Mouse (Mus musculus): ENCODE results near the gene Hcrt. TPM values are rescaled to one million over a fixed set of nuclear protein-coding genes. Genes with fewer than 3 reads are reported as not detected.
A peak's percentile ranks its signal among the peaks of the same experiment; 100 is the strongest.

Hcrt gene
- polyA plus RNA-seq, 1 experiment from 2014 or later = not detected

DNA sequence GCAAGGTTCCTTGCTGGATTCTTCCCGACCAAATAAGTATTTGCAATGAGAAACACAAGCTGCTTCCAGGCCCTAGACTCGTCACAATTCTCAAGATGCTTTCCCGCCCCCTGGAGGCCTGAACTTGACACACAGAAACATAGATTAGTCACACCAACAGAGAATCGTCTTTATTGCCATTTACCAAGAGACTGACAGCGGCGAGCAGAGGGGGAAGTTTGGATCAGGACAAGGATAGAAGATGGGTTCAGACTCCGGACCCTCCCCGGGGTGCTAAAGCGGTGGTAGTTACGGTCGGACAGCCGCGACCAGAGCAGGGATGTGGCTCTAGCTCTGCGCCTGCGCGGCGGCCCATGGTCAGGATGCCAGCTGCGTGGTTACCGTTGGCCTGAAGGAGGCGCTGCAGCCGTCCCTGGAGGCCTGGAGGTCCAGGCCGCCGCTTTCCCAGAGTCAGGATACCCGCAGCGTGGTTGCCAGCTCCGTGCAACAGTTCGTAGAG is 1.1 kb downstream of the Hcrt start:
- Histone ChIP-seq H3K9me3 (no peaks in the 10 kb centered on the region), H3K27ac (no peak overlapping the region), H3K4me1 (peaks cover 10% of the 10 kb centered on the region), H3K36me3 (no peaks in the 10 kb centered on the region), H3K9ac (no peak overlapping the region; the same call in 1 of the 2 replicates), H3K4me2 (peak overlapping the region; percentile 78), H3K27me3 (replicated peaks) (peaks cover 23% of the 10 kb centered on the region), H3K4me3 (replicated peaks) (peak overlapping the region; percentile 46)
- under 1% methylated on average over 27 of the region's 27 CpGs for WGBS
- peak; percentile 57; the same call in 1 of the 2 replicates for ATAC-seq (ENCODE audit: insufficient read depth, low FRiP score, low read depth)

DNA sequence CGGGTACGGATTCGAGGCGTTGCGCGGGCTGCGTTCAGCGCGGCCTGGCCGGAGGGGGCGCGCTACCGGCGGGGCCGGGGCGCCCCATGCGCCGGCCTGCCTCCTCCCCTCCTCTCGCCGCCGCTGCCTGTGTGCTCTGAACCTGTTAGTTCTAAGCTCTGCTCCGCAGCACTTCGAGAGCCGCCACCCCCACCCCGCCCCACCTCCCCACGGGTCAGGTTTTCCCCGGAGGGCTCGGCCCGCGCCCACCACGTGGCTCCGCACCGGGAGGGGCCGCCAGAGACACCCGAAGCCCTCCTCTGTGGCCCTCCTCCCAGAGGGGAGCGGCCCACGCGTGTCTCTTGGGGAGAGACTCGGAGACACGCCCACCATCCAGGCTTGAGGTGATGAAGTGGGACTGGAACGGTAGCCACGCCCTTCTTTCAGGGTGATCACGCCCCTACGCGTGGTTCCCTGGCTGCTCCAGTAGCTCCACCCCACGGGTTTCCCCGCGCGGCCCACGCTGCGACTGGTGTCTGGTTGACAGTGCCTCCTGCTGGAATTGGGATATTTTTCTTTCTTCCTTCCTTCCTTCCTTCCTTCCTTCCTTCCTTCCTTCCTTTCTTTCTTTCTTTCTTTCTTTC is 3.0 kb downstream of the Hcrt start, which contains the start of gene Kcnh4:
Kcnh4 (minus strand) TSS at position 332 of the 623 bp plus-strand sequence.
- Histone ChIP-seq H3K4me3 (replicated peaks) (peak within 1 kb of the TSS; percentile 32), H3K4me2 (peak within 1 kb of the TSS; percentile 67), H3K4me1 (peaks cover 10% of the 10 kb centered on the region), H3K9me3 (no peaks in the 10 kb centered on the region), H3K36me3 (no peaks in the 10 kb centered on the region), H3K27ac (no peak within 1 kb of the TSS), H3K27me3 (replicated peaks) (peaks cover 23% of the 10 kb centered on the region), H3K9ac (no peak within 1 kb of the TSS)
- WGBS = 1% methylated on average over 36 of the region's 51 CpGs
- no peak for ATAC-seq (ENCODE audit: insufficient read depth, low FRiP score, low read depth)

DNA sequence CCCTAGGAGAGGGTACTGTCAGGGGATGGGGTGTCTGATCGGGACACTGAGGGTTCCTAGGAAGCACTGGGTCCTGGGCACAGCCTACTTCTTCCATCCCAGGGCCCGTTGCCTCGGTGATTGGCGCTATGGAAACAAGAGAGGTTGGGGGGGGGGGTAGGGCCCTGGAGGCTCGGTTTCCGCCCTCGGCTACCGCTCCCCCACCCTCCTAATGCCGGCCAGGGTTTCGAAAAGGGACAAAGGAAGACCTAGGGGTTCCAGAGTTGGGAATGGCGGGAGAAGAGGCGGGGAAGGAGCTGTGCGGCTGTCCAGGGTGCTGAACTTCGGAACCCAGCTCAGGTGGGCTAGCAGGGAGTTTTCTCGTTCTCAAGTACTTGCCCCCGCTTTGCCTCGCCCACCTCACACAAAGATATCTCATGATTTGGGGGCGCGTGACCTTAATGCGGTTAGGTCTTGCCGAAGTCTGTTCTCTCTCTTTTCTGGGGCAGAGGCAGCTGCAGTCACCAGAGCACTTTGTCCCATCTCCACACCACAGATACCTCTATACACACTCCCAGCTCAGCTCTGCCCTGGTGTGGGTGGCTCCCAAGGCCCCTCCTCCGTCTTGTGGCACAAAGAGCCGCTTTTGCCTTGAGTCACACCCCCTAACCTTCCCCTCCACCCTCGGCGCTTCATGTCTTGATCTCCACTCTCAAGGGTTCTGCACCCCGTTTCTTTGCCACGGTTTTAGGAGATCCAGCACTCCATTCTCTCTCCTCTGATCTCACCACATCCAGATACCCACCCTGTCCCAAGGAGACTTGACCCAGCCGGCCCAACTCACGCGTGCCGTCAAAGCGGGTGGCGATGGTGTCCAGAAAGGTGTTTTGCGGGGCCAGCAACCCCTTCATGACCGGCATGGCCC is 3.8 kb downstream of the Hcrt start:
- H3K4me1 ChIP-seq = peaks cover 10% of the 10 kb centered on the region
- H3K36me3 ChIP-seq = no peaks in the 10 kb centered on the region
- peak overlapping the region; percentile 67 for H3K4me2 ChIP-seq
- H3K27ac ChIP-seq = no peak overlapping the region
- ATAC-seq (ENCODE audit: insufficient read depth, low FRiP score, low read depth) = no peak
- peak overlapping the region; percentile 32 for H3K4me3 ChIP-seq (replicated peaks)
- 2% methylated on average over 34 of the region's 35 CpGs for WGBS
- H3K9ac ChIP-seq = no peak overlapping the region
- peaks cover 23% of the 10 kb centered on the region for H3K27me3 ChIP-seq (replicated peaks)
- H3K9me3 ChIP-seq = no peaks in the 10 kb centered on the region

DNA sequence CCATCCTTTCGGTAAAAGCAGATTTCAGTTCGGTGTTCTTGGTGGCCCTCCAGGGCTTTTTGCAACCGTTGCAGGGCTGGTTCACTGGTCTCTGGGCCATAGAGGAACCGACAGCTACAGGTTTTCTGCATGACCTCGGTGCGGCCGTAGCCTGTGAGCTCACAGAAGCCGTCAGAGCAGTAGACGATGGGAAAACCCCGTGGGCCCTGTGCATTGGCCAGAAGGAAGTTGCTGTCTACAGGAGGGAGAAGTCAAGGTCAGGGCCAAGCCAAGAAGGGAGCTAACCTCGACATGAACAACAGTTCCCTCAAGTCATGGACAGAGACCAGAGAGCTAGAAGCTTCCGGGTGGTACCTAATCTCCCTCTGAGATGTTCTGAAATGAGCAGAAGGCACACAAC is 5.2 kb downstream of the Hcrt start:
- no peak overlapping the region for H3K9ac ChIP-seq
- H3K27ac ChIP-seq = no peak overlapping the region
- peaks cover 23% of the 10 kb centered on the region for H3K27me3 ChIP-seq (replicated peaks)
- H3K9me3 ChIP-seq = no peaks in the 10 kb centered on the region
- ATAC-seq (ENCODE audit: insufficient read depth, low FRiP score, low read depth) = no peak
- H3K4me1 ChIP-seq = peaks cover 10% of the 10 kb centered on the region
- WGBS = 82% methylated on average over 12 of the region's 12 CpGs
- H3K4me2 ChIP-seq = no peak overlapping the region
- H3K36me3 ChIP-seq = no peaks in the 10 kb centered on the region
- H3K4me3 ChIP-seq (replicated peaks) = no peak overlapping the region

DNA sequence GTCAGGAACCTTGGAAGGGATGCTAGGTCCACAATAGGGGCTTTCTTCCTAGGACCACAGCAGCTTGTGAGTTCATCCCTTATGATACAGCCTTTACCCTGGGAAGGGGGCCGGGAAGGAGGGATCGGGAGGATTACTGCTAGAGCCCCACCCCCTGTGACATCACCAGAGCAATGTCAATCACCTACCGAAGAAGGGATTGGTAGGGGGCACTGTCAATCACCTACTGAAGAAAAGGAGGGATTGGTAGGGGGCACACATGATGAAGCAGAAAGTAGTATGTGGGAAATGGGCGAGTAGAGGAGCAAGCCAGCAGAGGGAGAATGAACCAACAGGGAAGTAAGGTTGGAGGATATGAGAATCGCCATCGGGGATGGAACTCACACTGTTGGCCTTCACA is 6.3 kb downstream of the Hcrt start:
- no peaks in the 10 kb centered on the region for H3K9me3 ChIP-seq
- no peak for ATAC-seq (ENCODE audit: insufficient read depth, low FRiP score, low read depth)
- no peak overlapping the region for H3K27ac ChIP-seq
- H3K4me2 ChIP-seq = no peak overlapping the region
- H3K4me3 ChIP-seq (replicated peaks) = no peak overlapping the region
- peaks cover 10% of the 10 kb centered on the region for H3K4me1 ChIP-seq
- H3K9ac ChIP-seq = no peak overlapping the region
- H3K27me3 ChIP-seq (replicated peaks) = peaks cover 23% of the 10 kb centered on the region
- no peaks in the 10 kb centered on the region for H3K36me3 ChIP-seq
- WGBS = 55% methylated on average over 6 of the region's 6 CpGs

DNA sequence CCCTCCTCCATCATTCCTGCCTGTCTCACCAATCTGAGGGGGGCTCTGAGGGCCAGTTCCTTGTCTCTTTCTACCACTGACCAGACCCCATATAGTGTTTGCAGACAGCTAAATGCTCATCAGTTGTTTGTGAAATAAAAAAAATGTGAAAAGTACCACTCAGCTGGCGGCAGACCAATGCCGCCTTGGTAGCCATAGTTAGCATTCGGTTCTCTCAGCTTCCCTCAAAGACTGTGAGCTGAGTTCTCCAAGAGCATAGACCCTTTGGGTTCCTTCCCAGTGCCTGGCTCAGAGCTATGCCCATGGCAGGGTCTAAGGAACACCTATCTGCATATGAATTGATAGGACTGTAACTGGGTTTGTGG is 8.1 kb downstream of the Hcrt start:
- WGBS = 89% methylated on average over 3 of the region's 3 CpGs
- H3K4me1 ChIP-seq = peaks cover 8% of the 10 kb centered on the region
- peaks cover 23% of the 10 kb centered on the region for H3K27me3 ChIP-seq (replicated peaks)
- no peak overlapping the region for H3K9ac ChIP-seq
- no peaks in the 10 kb centered on the region for H3K36me3 ChIP-seq
- no peak overlapping the region for H3K4me2 ChIP-seq
- H3K9me3 ChIP-seq = no peaks in the 10 kb centered on the region
- no peak for ATAC-seq (ENCODE audit: insufficient read depth, low FRiP score, low read depth)
- no peak overlapping the region for H3K27ac ChIP-seq
- no peak overlapping the region for H3K4me3 ChIP-seq (replicated peaks)

DNA sequence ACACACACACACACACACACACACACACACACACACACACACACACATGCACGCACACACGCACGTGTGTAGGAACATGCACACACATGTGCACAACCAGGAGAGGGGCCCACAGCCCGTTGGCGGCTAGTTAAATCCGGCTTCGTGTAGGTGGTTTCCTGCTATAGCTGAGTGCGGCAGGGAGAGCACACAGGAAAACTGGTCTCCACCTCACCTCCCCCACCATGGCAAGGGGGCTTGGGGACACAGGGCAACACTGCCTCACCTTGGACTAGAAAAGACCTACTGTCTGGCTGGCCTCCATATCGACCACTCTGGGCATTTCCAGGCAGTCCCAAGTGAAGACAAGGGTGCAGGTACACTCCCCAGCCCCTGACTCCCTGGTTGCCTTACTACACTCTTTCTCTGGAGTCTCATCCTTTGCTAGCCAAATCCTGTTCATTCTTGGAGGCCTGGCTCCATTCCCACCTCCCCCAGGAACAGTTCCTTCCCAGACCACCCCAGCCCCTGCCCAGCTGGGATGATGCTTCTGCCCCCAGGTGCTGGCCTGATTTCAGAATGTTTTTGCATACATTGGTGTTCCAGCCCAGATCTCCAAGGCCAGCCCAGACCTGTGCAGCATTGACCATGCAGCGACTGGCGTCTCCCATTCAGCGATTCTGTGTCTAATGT is 8.6 kb downstream of the Hcrt start:
- H3K9ac ChIP-seq = no peak overlapping the region
- H3K4me3 ChIP-seq (replicated peaks) = no peak overlapping the region
- no peaks in the 10 kb centered on the region for H3K36me3 ChIP-seq
- no peak overlapping the region for H3K27ac ChIP-seq
- WGBS = 80% methylated on average over 9 of the region's 12 CpGs
- peaks cover 23% of the 10 kb centered on the region for H3K27me3 ChIP-seq (replicated peaks)
- H3K9me3 ChIP-seq = no peaks in the 10 kb centered on the region
- no peak overlapping the region for H3K4me2 ChIP-seq
- H3K4me1 ChIP-seq = peaks cover 3% of the 10 kb centered on the region
- no peak for ATAC-seq (ENCODE audit: insufficient read depth, low FRiP score, low read depth)

DNA sequence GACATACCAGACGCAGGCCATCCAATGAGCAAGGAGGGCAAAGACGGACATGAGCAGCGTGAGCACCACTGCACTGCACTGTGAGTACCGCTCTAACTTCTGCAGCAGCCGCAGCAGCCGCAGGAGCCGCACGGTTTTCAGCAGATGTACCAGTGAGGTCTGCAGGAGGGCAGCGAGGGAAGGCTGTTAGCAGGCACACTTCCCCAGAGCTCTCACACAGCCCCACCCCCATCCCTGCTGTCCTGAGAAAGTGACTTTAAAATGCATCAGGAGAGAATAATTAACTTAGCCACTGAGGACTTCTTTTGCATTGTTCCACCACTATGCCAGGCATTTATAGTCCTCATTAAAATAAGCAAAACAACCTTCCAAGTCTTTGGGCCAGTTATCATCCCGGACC is 10.4 kb downstream of the Hcrt start:
- H3K4me3 ChIP-seq (replicated peaks) = no peak overlapping the region
- WGBS = 33% methylated on average over 10 of the region's 10 CpGs
- no peaks in the 10 kb centered on the region for H3K9me3 ChIP-seq
- ATAC-seq (ENCODE audit: insufficient read depth, low FRiP score, low read depth) = no peak
- H3K9ac ChIP-seq = no peak overlapping the region
- no peak overlapping the region for H3K27ac ChIP-seq
- no peak overlapping the region for H3K4me2 ChIP-seq
- no peaks in the 10 kb centered on the region for H3K36me3 ChIP-seq
- no peaks in the 10 kb centered on the region for H3K4me1 ChIP-seq
- H3K27me3 ChIP-seq (replicated peaks) = peaks cover 21% of the 10 kb centered on the region; the same call in 1 of the 2 replicates

DNA sequence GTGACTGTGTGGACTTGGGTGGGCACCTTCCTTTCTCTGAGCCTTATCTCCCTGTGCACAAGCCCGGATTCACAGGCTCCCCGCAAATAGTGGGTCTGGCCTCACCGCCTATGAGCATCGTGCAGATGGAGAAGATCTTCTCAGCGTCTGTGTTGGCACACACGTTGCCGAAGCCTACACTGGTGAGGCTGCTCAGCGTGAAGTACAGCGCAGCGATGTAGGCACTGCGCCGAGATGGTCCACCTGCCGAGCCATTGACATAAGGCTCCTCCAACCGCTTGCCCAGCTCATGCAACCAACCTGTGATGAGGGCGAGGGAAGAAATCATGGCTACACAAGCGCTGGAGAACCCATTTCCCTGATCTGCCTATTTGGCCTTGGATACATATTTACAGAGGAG is 12.6 kb downstream of the Hcrt start:
- Histone ChIP-seq H3K4me1 (no peaks in the 10 kb centered on the region), H3K9me3 (no peaks in the 10 kb centered on the region), H3K36me3 (no peaks in the 10 kb centered on the region), H3K27ac (no peak overlapping the region), H3K9ac (no peak overlapping the region), H3K27me3 (replicated peaks) (peaks cover 21% of the 10 kb centered on the region; the same call in 1 of the 2 replicates), H3K4me2 (no peak overlapping the region), H3K4me3 (replicated peaks) (no peak overlapping the region)
- WGBS = 79% methylated on average over 16 of the region's 16 CpGs
- no peak for ATAC-seq (ENCODE audit: insufficient read depth, low FRiP score, low read depth)

DNA sequence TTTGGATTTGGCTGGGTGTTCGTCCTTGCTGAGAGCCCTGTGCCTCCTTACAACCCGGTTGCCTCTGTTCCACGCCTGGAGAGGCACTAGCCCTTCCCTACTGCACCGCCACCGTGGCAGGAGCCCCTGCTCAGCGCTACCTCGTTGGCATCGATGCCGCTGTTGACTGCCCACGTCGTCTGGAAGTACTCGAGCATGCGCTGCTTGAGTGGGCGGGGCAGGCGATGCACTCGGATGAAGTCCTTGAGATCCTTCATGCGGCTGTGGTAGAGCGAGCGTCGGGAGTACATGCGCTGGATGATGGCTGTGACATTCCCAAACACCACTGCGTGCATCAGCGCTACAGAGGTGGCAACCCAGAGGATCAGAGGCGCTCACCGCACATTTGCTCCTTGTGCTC is 13.3 kb downstream of the Hcrt start:
- Histone ChIP-seq H3K27me3 (replicated peaks) (peaks cover 21% of the 10 kb centered on the region; the same call in 1 of the 2 replicates), H3K27ac (no peak overlapping the region), H3K9me3 (no peaks in the 10 kb centered on the region), H3K9ac (no peak overlapping the region), H3K36me3 (no peaks in the 10 kb centered on the region), H3K4me2 (no peak overlapping the region), H3K4me1 (no peaks in the 10 kb centered on the region), H3K4me3 (replicated peaks) (no peak overlapping the region)
- WGBS = 40% methylated on average over 25 of the region's 25 CpGs
- no peak for ATAC-seq (ENCODE audit: insufficient read depth, low FRiP score, low read depth)

DNA sequence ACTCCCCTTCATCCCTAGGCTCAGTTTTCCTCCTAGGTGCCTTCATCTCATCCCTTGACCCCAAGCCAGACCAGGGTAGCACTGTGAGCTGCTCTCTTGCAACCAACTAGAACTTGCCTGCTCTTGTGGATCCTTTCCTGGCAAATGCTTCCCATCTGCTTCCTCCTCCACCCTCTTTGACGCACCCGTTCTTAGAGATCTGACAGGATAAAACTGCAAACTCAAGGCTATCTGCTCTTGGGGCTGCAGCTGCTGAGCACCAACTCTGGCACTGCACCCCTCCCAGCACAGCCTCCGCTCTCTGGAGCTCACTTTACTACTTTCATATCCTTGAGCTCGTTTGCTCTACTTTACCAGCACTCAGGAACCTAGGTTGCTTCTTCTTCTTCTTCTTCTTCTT is 14.1 kb downstream of the Hcrt start:
- Histone ChIP-seq H3K4me1 (no peaks in the 10 kb centered on the region), H3K9ac (no peak overlapping the region), H3K27me3 (replicated peaks) (peaks cover 21% of the 10 kb centered on the region; the same call in 1 of the 2 replicates), H3K27ac (no peak overlapping the region), H3K4me2 (no peak overlapping the region), H3K4me3 (replicated peaks) (no peak overlapping the region), H3K9me3 (no peaks in the 10 kb centered on the region), H3K36me3 (no peaks in the 10 kb centered on the region)
- ATAC-seq (ENCODE audit: insufficient read depth, low FRiP score, low read depth) = no peak
- whole genome bisulfite sequencing = 62% methylated on average over 4 of the region's 4 CpGs

DNA sequence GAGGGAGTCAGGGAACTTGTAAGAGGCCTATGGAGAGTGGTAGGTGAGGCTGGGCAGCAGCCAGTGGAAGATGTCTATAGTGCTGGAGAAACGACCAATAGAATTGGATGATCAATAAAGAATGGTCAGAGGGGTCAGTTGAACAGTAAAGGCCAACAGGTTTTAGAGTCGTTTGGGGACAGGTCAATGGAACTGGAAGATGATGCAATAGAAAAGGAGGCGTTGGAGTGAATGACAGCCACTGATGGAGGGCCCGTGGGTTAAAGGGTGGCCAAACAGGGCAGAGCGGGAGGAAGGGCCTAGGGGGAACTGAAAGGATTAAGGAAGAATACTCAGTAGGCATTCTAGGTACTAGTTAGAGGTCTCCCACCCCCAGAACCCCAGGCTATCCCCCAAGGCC is 15.6 kb downstream of the Hcrt start:
- Histone ChIP-seq H3K36me3 (no peaks in the 10 kb centered on the region), H3K4me1 (no peaks in the 10 kb centered on the region)
- WGBS = 65% methylated on average over 5 of the region's 5 CpGs

More for the DNA sequence above, 15.6 kb downstream of the Hcrt start:
- no peak for ATAC-seq (ENCODE audit: insufficient read depth, low FRiP score, low read depth)
- Histone ChIP-seq H3K4me3 (replicated peaks) (no peak overlapping the region), H3K9me3 (no peaks in the 10 kb centered on the region), H3K27me3 (replicated peaks) (peaks cover 21% of the 10 kb centered on the region; the same call in 1 of the 2 replicates), H3K27ac (no peak overlapping the region), H3K4me2 (no peak overlapping the region), H3K9ac (no peak overlapping the region)
